Mouse (Mus musculus) gastrocnemius, adult 18-20 months (tissue): ENCODE measurements around the gene Myrip. TPM values are rescaled to one million over a fixed set of nuclear protein-coding genes. Genes with fewer than 3 reads are reported as not detected.

Experiments
- DNase-seq: peaks from one replicate; pipeline ENCODE4 v3.0.0; 2021; ENCODE audit warnings: low spot score
- total RNA-seq, 2 experiments: library from RNA; stranded (reverse); gene quantifications; 2 replicates each; pipeline ENCODE4 v1.2.3; 2021

Gene Myrip
- total RNA-seq, 2 experiments from 2014 or later = 1.00 to 1.3 TPM

DNA sequence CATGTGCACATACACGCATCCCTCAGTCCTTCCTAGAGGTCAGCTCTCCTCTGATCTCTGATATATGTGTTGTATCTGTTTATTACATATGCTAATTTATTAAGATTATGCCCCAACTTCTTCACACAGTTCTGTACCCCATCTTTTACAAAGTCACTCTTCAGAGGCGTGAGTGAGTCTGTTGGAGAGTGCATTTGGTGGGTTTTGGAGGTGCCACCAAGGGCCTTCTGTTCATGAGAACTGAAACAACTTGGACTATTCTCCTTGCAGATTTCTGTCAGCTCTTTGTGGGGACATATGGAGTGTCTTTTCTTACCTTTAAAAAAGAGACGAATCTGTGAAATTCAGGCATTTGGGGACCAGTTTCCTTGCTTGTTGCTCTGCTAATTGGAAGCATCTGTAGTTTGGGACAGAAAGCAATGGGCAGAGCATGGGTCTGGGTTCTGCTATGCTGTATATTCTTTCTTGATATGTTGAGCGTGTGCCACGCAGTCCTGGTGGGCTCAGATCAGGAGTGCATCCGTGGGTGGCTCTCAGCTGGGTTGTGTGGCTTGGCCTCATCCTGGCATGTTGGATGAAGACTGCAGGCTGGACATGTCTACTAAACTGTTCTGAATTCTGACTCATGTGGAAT, 148.5 kb downstream of the Myrip start:
- DNase-seq = no peak

DNA sequence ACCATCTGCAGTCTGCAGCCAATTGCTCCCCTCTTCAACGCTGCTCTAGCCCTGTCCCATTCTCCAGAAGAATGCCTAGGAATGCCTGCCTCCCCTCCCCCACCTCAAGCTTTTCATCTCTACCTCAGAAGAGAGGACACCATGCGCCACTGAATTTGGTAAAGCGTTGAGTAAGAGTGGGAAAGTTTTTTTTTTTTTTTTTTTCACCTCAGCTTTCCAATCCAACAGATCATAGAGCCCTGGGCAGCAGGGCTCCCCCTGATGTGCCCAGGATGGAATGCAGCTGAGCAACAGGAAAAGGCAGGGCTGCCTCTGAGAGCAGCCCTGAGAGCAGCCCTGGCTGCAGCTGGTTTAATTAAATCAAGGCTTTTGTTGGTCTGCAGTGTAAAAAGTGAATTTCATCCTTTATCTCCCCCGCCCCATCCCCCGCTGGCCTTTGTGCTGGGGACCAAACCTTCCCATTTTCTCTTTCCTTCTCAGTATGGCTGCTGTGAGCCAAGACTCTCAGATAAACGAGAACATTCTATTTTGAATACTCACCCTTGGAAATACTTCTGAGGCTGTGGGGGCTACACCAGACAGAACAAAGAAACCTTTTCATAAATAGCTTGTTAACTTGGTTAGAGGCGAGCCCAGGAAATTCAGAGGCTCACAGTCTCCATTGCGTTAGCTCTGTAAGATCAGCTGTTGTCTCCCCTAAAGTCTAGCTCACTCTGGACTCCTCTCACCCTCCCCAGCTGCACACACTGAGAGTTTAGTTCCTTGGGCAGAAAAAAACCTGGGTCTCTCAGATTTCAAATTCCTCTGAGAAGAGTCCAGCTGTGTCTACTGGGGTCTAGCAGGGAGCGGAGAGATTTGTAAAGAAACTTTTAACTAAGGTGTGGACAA, 154.7 kb downstream of the Myrip start:
- DNase-seq = no peak

DNA sequence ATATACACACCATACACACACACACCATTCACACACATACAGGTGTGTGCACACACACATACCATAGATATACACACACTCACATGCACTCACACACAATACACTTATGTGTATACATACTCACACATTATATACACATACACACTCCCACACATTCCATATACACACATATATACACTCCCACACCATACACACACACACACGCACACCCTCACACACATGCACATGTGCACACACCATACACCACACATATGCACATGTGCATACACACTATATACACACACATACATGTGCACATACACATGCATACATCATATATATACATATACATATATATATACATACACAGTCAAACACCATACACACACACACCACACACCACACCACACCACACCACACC, 169.1 kb downstream of the Myrip start:
- DNase-seq = no peak

DNA sequence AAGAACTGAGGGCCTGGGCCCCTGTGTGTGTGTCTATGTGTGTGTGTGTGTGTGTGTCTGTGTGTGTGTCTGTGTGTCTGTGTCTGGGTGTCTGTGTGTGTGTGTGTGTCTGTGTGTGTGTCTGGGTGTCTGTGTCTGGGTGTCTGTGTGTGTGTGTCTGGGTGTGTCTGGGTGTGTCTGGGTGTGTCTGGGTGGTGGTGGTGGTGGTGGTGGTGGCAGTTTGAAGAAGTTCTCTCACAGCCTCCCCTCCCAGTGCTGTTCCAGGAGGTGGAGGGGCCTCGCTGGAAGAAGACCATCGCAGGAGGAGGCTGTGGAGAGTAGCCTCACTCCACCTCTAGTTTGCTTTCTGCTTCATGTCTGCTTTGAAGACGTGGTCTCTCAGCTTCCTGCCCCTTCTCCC, 180.3 kb downstream of the Myrip start:
- no peak for DNase-seq

DNA sequence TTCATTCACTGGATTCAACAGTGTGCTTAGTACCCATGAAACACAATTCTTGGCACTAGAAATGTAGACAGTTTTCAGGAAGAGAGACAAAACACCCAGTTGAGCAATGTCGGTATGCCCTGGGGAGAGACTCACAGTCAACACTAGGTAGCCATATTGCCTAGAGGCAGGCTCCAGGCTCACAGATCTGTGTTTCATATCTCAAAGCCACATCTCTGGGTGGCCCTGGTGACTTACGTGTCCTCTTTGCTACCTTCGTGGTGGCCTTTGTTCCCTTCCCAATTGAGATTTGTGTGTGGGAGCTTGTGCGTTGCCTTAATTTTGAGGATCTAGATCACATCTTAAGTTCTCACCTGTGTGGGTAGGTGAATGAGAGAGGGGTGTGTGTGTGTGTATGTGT, 181.1 kb downstream of the Myrip start:
- no peak for DNase-seq

DNA sequence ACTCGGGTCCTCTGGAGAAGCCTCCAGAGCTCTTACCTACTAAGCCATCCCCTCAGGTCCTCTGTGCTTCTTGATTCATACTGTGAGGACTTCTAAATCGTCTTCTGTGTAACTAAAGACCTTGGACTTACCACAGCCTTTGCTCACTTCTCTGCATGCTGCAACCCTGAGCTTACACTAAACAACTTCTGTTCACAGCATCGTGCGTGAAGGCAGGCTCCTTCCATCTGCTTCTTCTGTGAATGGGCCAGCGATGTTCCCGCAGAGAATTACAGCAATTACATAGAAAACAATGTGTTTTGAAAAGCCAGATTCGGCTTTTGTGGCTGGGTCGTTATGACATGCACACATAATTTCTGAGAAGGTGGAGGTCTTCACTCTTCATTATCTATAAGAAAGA, 181.8 kb downstream of the Myrip start:
- no peak for DNase-seq

DNA sequence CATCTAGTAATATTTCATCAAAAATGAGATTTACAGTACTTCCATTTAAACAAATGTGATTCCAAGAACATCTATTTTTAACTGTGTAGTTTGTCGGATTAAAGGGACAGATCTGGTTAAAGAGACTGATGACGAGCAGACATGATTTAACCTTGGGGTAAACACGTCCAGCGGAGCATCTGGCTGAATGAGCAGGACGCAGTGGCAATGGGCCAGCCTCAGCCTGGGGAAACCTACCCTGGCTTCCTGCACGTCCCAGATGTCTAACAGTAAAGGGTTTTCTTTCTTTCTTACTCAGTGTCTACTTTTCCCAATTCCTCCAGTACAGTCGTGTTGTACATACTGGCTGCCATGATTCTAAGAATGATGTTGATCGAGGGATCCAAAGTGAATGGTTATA, 185.8 kb downstream of the Myrip start:
- DNase-seq = no peak

DNA sequence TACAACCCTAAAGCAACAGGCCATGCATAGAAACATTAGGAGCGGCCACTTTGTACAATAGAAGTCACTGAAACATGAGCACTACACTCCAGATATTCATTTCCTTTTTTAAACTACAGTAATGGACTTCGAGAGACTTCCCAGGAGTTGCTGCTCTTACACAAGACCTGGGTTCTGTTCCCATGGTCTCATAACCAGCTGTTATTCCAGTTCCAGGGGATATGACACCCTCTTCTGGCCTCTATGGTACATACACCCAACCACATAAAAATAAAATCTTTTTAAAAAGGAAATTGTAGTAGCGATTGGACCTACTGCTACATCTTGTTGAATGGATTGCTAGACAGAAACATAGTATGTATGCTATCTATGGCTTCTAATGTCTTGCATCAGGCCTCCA, 190.2 kb downstream of the Myrip start:
- no peak for DNase-seq

DNA sequence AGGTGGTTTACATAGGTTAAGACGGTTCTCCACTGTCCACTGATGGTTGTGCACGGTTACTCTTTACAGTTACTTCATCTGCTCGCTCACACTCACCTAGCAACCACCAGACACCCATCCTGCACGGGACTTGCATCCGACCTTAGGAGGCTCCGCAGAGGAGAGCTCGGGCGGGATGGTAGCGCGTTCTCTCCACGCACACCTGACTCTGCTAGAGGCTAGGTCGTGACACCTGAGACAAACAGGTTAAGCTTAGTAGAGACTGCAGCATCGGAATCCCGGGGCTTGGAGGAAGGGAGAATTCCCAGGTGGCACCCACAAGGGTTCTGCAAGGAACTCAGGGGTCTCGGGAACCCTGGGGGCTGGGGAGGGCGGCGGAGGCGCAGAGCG, 190.7 kb downstream of the Myrip start, which contains the start of gene Eif1b:
TSS of gene Eif1b (plus strand) at position 223 of the 390 bp plus-strand sequence.
- peak; percentile 12 for DNase-seq

DNA sequence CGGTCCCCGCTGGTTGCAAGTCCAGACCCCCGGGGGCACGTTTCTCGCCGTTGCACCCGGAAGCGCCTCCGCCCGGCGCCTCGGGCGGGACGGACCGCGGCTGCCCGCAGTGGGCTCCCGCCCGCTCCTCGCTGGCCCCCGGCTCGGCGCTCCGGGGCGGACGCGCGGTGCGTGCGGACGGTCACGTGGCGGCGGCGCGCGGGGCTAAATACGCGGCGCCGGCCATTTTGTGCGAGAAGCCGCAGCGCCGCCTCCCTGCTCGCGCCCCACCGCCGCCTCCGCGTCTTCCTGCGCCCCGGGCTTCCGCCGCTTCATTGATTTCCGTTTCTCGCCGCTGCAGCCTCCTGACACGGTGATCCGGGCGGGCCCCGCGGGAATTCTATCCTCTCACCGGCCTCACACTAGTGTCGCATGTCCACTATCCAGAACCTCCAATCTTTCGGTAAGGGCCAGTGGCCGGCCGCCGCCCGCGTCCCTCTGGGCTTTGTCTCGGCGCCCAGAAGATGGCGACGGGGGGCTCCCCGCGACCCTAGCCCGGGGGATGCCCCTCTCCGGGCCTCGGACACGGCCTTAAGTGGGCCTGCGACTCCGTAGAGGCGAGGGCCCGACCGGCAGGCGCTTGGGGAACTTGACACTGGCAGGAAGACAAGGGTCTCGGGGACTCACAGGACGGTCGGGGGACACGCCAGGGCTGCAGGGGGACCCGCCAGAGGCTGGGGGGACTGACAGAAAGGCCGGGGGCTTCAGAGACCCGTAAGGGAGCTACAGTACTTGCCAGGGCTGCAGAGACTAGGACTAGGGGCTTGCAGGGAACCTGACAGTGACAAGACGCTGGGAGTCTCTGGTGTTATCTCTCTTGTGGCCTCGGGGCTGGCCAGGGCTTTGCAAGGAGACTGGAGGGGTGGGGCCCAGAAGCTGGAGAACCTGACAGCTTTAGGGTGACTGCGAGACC, 191.4 kb downstream of the Myrip start:
- peak; percentile 70 for DNase-seq

DNA sequence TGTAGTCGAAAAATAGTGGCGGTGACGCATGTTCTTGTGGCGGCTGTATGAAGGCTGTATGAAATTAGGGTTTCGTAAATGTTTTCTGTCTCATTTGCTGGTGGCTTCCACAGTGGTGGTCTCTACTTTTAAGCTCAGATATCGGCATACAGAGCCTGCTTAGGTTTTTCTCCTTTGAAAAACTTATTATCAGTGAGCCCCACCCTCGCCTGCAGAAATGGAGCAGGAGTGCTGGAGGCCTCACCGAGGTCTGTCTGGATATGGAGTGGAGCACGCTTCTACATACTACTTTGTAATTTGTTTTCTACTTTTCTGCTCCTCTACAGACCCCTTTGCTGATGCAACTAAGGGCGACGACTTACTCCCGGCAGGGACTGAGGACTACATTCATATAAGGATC, 192.5 kb downstream of the Myrip start:
- no peak for DNase-seq

DNA sequence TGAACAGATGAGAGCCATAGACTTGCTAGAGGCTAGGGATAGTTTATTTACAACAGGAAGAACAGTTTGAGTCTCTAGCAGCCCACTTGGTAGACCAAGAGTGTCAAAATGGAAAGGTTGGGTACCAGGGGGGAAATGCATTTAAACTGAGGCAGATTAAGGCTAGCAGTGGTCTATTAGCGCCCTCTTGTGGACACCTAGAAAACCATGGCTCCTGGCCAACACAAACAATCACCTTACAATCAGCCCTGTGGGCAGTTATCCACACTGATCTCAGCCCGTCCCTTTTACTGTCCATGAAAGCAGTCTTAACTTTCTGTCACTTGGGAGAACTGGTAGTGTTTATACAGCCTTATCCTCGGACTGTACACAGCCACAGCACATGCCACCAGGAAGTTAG, 195.4 kb downstream of the Myrip start:
- peak; percentile 66 for DNase-seq

DNA sequence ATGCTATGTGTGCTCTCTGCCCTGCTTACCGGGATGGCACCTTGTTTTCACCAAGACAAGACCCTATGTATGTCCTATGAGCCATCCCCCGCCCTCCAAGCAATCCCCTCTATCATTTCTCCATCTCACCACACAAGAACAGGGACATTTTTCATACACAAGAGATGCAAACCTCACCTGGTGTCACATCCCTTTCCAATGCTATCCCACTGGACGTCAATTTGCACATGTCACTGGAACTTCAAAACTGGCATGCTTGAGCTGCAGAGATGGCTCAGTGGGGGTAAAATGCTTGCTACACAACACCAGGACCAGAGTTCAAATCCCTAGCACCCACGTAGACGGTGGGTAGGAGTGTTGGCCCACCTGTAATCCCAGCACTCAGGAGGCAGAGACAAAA, 196.7 kb downstream of the Myrip start:
- DNase-seq = no peak

DNA sequence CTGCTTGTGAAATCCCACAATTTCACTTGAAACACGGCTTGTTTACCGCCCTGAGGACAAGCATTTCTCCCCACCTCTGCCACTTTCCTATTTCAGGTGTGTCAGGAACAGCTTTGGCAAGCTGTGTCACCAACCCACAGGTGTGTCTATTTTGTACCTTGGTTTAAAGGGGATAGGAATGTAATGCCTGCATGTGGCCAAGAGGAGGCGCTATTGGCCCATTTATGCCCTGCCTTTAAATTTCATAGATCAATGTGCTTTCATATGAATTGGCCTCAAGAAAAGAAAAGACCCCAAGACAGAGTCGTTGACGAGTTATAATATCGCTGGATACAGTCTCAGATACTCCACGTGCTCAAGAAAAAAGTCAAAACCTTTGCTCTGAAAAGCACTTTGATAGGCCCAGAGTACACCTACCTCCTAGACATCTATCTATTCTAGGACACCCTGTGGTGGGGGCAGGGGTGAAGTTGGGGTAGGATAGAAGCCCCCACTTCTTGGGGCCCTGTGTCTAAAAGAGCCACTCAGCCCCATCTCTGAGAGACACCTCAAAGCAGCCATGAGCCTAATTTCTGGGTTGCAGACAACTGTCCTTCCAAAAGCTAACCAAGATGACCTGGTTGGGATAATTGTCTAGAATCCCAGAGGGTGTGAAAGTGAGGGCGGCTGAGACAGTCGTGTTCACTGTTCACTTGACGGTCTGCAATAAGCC, 200.0 kb downstream of the Myrip start:
- DNase-seq = no peak

DNA sequence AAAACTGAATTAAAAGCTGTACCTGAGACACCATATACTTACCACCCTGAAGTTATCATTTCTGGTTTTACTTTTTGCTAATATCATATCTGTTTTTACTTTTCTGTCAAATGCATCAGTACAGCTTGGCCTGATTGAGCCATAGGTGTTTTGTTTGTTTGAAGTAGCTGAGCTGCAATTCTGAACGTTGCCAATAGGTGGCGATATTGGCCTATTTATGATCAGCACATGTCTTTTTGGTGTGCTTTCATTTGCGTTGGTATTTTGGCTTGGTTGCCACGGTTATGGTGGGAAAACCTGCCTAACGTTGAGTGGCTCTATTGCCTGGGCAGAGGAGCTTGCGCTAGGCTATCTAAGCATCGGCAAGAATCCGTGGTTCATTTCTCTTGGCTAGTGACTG, 200.7 kb downstream of the Myrip start:
- peak; percentile 64 for DNase-seq

DNA sequence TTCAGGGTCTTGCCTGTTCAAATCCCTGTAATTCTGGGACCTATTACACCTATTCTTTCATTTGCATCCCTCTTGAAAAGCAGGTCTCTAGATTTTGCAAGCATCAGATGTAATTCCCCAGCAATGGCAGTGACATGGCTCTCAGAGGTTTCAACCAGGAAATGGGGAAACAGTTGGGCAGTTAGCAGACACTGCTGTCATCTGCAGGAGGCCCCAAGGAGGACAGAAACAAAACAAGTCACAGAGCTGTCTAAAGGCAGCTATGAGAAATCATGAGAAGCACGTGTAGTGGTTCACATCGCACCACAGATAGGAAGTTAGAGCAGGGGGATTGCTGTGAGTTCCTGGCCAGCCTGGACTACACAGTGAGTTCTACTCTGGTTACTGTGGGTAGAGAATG, 203.1 kb downstream of the Myrip start:
- no peak for DNase-seq

DNA sequence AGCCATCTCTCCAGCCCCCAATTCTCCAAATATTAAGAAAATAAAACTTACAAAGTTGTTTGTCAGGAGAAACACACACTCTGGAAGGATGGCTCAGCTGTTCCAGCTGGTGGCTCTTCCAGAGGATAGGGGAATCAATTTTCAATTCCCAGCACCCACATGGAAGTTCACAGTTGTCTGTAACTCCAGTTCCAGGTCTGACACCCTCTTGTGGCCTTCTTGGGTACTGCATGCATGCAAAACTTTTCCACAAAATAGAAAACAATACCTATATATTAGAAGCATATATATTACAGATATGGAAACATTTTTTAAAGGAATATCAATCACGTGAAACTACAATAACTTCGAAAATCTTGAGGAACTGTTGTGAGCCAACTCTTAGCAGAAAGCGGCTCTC, 210.5 kb downstream of the Myrip start:
- DNase-seq = no peak

DNA sequence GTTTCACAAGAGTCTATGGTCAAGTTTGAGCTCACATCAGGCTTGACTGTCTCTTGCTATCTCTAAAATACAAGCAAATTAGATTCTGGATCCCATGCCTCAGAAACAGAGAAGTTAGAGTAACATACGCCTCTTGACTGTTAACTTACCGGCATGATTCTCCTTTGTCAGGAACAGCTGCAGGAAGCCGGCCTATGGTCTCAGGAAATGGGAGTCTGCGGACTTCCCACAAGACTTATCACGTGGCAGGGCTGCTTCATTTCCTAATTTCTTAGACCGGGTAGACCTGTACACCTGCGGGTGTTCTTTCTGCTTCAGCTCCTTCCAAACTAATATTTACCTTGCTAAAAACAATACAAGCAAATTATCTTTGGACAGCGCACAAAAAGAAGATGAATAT, 215.4 kb downstream of the Myrip start:
- no peak for DNase-seq

DNA sequence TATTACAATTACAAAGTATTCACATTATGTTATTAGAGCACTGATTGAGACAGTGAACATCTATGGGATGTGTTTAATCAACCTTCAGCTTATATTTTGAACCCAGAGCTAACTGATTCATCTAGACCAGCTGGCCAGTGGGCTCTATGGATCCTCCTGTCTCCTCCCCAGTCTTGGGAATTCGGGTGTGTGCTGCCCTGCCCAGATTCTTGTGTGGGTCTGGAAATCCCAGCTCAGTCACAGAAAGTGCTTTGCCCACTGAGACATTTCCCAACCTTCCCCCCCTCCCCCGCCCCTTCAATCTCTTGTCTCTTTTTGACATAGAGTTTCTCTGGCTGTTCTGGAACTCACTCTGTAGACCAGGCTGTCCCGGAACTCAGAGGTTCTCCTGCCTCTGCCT, 217.6 kb downstream of the Myrip start:
- DNase-seq = no peak

DNA sequence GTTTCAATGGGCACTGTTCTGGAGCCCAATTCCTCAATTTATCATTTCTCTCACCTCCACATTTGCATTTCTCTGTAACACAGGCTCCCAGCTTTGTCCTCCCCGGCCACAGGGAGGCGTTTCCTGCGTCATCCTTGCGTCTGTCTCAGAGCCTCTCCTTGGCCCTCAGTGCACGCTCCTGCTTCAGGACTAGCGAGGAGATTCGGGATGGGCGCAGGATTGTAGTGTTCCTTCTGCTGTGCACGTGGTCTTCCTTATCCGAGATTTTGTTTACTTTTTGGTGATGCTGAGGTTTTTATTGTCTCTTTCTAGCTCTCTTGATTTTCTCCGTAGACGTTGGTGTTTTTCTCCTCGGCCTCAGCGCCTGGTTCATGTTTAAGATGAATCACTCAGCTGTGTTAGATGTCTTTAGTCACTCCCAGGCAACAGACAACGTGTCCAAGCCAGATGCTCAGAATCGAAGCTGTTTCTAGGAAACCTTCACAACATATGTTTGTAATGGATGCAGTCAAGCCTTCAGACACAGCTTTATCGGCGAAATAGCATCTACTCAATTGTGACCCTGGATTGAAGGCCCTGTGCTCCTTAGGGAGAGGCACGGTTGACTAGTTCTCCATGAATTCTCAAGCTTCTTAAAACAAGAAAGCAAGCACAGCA, 218.3 kb downstream of the Myrip start:
- no peak for DNase-seq

DNA sequence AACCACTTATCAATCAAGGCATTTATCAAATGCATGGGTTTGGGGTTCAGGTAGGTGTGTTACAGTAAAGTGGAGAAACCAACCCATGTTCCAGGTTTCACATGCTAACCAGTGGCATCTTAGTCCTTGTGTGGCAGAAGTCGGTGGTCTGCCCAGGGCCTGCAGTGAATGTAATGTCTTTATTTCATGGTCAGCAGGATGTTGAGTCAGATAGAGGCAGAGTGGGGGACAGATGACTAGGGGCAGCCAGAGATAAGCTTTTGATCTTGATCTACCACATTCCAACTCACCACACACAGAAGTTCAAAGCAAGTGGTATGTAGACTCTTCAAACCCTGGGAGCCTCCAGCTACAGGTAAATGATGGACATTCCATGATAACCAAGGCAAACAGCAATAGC, 219.8 kb downstream of the Myrip start:
- no peak for DNase-seq
